Mouse (Mus musculus) liver, adult 2 months (tissue): ENCODE results near the gene 1500009C09Rik. TPM values are rescaled to one million over a fixed set of nuclear protein-coding genes. Genes with fewer than 3 reads are reported as not detected.

Experiments
- DNase-seq: peaks from one replicate; pipeline ENCODE4 v3.0.0-alpha.2; 2011; ENCODE audit warnings: low read depth, low spot score; ENCODE audit errors: extremely low read depth
- H3K27ac ChIP-seq: fragments of 200-500 bp; replicated peaks from 2 replicates; pipeline ENCODE4 v1.5.1; 2012; ENCODE audit warnings: low read depth, mild to moderate bottlenecking, control low read depth, inconsistent platforms, low read length; ENCODE audit not compliant: insufficient read depth
- H3K27me3 ChIP-seq: fragments of 200-500 bp; 2 replicates; pipeline ENCODE4 v1.6.1; 2012; ENCODE audit warnings: mild to moderate bottlenecking, moderate library complexity, low read length, inconsistent platforms; ENCODE audit not compliant: control insufficient read depth, insufficient read depth
- H3K36me3 ChIP-seq: fragments of 200-500 bp; 2 replicates; pipeline ENCODE4 v1.6.1; 2012; ENCODE audit warnings: low read length, inconsistent platforms; ENCODE audit not compliant: control insufficient read depth, insufficient read depth
- H3K4me1 ChIP-seq: fragments of 200-500 bp; 2 replicates; pipeline ENCODE4 v1.6.1; 2011; ENCODE audit warnings: low read length; ENCODE audit not compliant: control insufficient read depth, insufficient read depth
- H3K4me3 ChIP-seq: fragments of 200-500 bp; 2 replicates; pipeline ENCODE4 v1.5.1; 2011; ENCODE audit warnings: low read depth, mild to moderate bottlenecking, control low read depth, low read length, moderate library complexity; ENCODE audit not compliant: insufficient read depth
- H3K79me2 ChIP-seq: fragments of 200-500 bp; 2 replicates; pipeline ENCODE4 v1.6.1; 2012; ENCODE audit warnings: inconsistent platforms, mild to moderate bottlenecking, low read length, moderate library complexity; ENCODE audit not compliant: control insufficient read depth, insufficient read depth
- H3K9ac ChIP-seq: fragments of 200-500 bp; 2 replicates; pipeline ENCODE4 v1.6.1; 2012; ENCODE audit warnings: low read depth, mild to moderate bottlenecking, control low read depth, inconsistent platforms, low read length
- CTCF ChIP-seq: fragments of 200-500 bp; IDR thresholded peaks from 2 replicates; pipeline ENCODE4 v1.5.1; 2011; ENCODE audit warnings: low read depth, low read length, control low read depth
- POLR2A ChIP-seq: fragments of 200-500 bp; IDR thresholded peaks from 2 replicates; pipeline ENCODE4 v1.6.1; 2011; ENCODE audit warnings: low read length, control low read depth; ENCODE audit not compliant: insufficient read depth; ENCODE audit errors: extremely low read depth
- WGBS: fragments of 180-500 bp; shearing (Covaris S2); methylation state at CpG from one replicate; pipeline ENCODE4 v1.1.7; 2018; 5-methylcytosine and 5-hydroxymethylcytosine counted together
- polyA plus RNA-seq: library from polyadenylated mRNA; depleted of rRNA; stranded (reverse); fragments of >200 nt; gene quantifications from 2 replicates; pipeline ENCODE4 v1.2.3, GENCODE M21; 2012
- total RNA-seq: library from RNA; depleted of rRNA; stranded (reverse); fragments of >200 nt; gene quantifications from 2 replicates; pipeline ENCODE4 v1.2.3, GENCODE M21; 2014

The 1500009C09Rik gene
- total and polyA plus RNA-seq, 2 experiments: 0.18 TPM; not detected in 1

- H3K9ac ChIP-seq: no peak overlapping the region
- no peak overlapping the region for H3K27ac ChIP-seq
- no peaks in the 10 kb centered on the region for H3K79me2 ChIP-seq
- no peak overlapping the region for H3K4me3 ChIP-seq
- WGBS: 9% methylated on average over 5 of the region's 5 CpGs
- no peaks in the 10 kb centered on the region for H3K36me3 ChIP-seq
- peaks cover 3% of the 10 kb centered on the region; the same call in 1 of the 2 replicates for H3K4me1 ChIP-seq
- peak; percentile 47 for DNase-seq
- TF ChIP-seq POLR2A (no peak), CTCF (peak; percentile 96)
- peaks cover 9% of the 10 kb centered on the region for H3K27me3 ChIP-seq
These were observed 19.0 kb downstream of the 1500009C09Rik start for GRCm38 (mm10) chr15:82271201-82271600.

GRCm38 (mm10) chr15:82272295-82272694 lies 20.1 kb downstream of the 1500009C09Rik start:
- TF ChIP-seq CTCF (no peak), POLR2A (no peak)
- H3K27ac ChIP-seq: no peak overlapping the region
- 83% methylated on average over 6 of the region's 6 CpGs for WGBS
- H3K79me2 ChIP-seq: no peaks in the 10 kb centered on the region
- H3K27me3 ChIP-seq: peaks cover 9% of the 10 kb centered on the region
- no peaks in the 10 kb centered on the region for H3K36me3 ChIP-seq
- H3K4me1 ChIP-seq: peaks cover 3% of the 10 kb centered on the region; the same call in 1 of the 2 replicates
- no peak for DNase-seq
- H3K4me3 ChIP-seq: no peak overlapping the region
- no peak overlapping the region for H3K9ac ChIP-seq

- Histone ChIP-seq H3K36me3 (no peaks in the 10 kb centered on the region), H3K9ac (no peak within 1 kb of the TSS)
- WGBS: 40% methylated on average over 6 of the region's 6 CpGs
These were observed 22.4 kb downstream of the 1500009C09Rik start, which contains the start of gene Sept3 for GRCm38 (mm10) chr15:82274593-82274926. TSS of gene Sept3 (plus strand) at chr15:82274893.

GRCm38 (mm10) chr15:82274927-82275901 lies 23.0 kb downstream of the 1500009C09Rik start:
- Histone ChIP-seq H3K4me1 (peaks cover 3% of the 10 kb centered on the region; the same call in 1 of the 2 replicates), H3K4me3 (peak overlapping the region; percentile 36; the same call in 1 of the 2 replicates), H3K36me3 (no peaks in the 10 kb centered on the region), H3K9ac (no peak overlapping the region), H3K79me2 (no peaks in the 10 kb centered on the region), H3K27ac (no peak overlapping the region), H3K27me3 (peaks cover 9% of the 10 kb centered on the region)
- DNase-seq: no peak
- no peak for TF ChIP-seq POLR2A
- TF ChIP-seq CTCF: no peak
- 2% methylated on average over 83 of the region's 86 CpGs for WGBS

More at GRCm38 (mm10) chr15:82274593-82274926, 22.4 kb downstream of the 1500009C09Rik start, which contains the start of gene Sept3:
- no peak for DNase-seq
- no peaks in the 10 kb centered on the region for H3K79me2 ChIP-seq
- no peak for TF ChIP-seq POLR2A
- TF ChIP-seq CTCF: no peak
- peaks cover 3% of the 10 kb centered on the region; the same call in 1 of the 2 replicates for H3K4me1 ChIP-seq
- H3K27me3 ChIP-seq: peaks cover 9% of the 10 kb centered on the region
- peak within 1 kb of the TSS; percentile 36; the same call in 1 of the 2 replicates for H3K4me3 ChIP-seq
- H3K27ac ChIP-seq: no peak within 1 kb of the TSS

GRCm38 (mm10) chr15:82277591-82277990 lies 25.4 kb downstream of the 1500009C09Rik start:
- WGBS: 75% methylated on average over 5 of the region's 5 CpGs
- no peak overlapping the region for H3K4me3 ChIP-seq
- TF ChIP-seq POLR2A (no peak), CTCF (no peak)
- no peak overlapping the region for H3K9ac ChIP-seq
- H3K27ac ChIP-seq: no peak overlapping the region
- H3K79me2 ChIP-seq: no peaks in the 10 kb centered on the region
- H3K4me1 ChIP-seq: peaks cover 3% of the 10 kb centered on the region; the same call in 1 of the 2 replicates
- H3K36me3 ChIP-seq: no peaks in the 10 kb centered on the region
- DNase-seq: no peak
- peaks cover 9% of the 10 kb centered on the region for H3K27me3 ChIP-seq

GRCm38 (mm10) chr15:82280638-82281037 lies 28.4 kb downstream of the 1500009C09Rik start:
- 0 out of 2 replicates have a peak, but pooled peaks cover under 1% of the 10 kb centered on the region for H3K27me3 ChIP-seq
- H3K4me1 ChIP-seq: no peaks in the 10 kb centered on the region
- no peaks in the 10 kb centered on the region for H3K79me2 ChIP-seq
- no peak for DNase-seq
- no peak overlapping the region for H3K4me3 ChIP-seq
- H3K27ac ChIP-seq: no peak overlapping the region
- no peak overlapping the region for H3K9ac ChIP-seq
- TF ChIP-seq CTCF: no peak
- no peak for TF ChIP-seq POLR2A
- no peaks in the 10 kb centered on the region for H3K36me3 ChIP-seq
- 79% methylated on average over 4 of the region's 4 CpGs for WGBS
